Mouse (Mus musculus): ENCODE data around the gene Jhy. TPM values are rescaled to one million over a fixed set of nuclear protein-coding genes. Genes with fewer than 3 reads are reported as not detected.

Jhy gene
- total RNA-seq, 1 experiment: not detected

DNA sequence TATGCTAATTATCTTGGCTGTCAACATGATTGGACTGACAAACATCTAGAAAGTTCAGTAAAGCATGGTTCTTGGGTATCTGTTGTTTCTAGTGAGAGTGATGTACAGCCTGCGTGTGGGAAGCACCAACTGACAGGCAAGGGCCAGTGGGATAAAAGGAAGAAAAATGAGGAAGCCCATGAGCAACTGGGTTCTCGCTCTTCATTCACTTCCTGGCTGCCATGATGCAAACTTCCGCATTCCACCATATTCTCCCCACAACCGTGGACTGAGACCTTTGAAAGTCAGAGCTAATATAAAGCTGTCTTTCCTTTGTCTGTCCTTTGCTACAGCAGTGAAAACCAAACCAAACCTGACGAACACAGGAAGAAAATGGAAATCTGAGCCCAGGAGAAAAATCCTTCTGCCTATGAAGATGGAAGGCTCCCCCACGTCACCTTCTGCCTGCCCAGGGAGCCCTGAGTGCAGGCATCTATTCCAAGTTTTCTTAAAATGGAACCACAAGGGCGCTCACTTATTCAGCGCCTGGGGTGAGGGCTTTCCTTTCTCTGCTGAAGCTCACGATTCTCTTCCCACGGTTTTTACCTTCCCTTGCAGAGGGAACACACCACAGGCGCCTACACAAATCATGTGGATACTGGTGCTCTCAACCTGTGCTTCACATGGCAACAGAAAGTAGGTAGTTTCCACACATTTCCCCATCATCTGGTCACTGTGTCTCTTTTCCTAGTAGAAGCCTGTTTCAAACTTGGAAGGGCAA is 10.3 kb upstream of the Jhy start:
- Histone ChIP-seq H3K36me3 (ENCODE audit: control insufficient read depth, insufficient read depth, low read length, poor library complexity, severe bottlenecking) (no peaks in the 10 kb centered on the region), H3K4me3 (ENCODE audit: insufficient read depth in 1 of 2, low read depth in 1 of 2, low read length in 2 of 2, poor library complexity in 1 of 2, severe bottlenecking in 1 of 2) (no peak overlapping the region), H3K9ac (ENCODE audit: insufficient read depth, low read depth, low read length, poor library complexity, severe bottlenecking) (no peak overlapping the region), H3K27ac (ENCODE audit: insufficient read depth, low read depth, low read length, poor library complexity, severe bottlenecking) (no peak overlapping the region), H3K9me3 (ENCODE audit: control insufficient read depth, insufficient read depth, low read depth, low read length) (no peaks in the 10 kb centered on the region), H3K4me1 (ENCODE audit: control insufficient read depth in 2 of 2, insufficient read depth in 2 of 2, low read length in 2 of 2, poor library complexity in 1 of 2) (no peaks in the 10 kb centered on the region)
- in situ Hi-C loops (cut with MboI; ENCODE audit: low sequenced_read_pairs in 2 of 2, unreplicated experiment in 2 of 2): no loop called here
- no peak for DNase-seq (ENCODE audit: low read depth, low spot score)
- TF ChIP-seq CHD2 (IDR thresholded peaks at IDR 0.05; ENCODE audit: low read depth, low read length): no peak
- TF ChIP-seq HCFC1 (IDR thresholded peaks at IDR 0.05; ENCODE audit: borderline replicate concordance, insufficient read depth, low read length): no peak
- no peak for TF ChIP-seq ZC3H11A (IDR thresholded peaks at IDR 0.05; ENCODE audit: borderline replicate concordance, low read depth, low read length)
- no peak for TF ChIP-seq ZNF384 (IDR thresholded peaks at IDR 0.05; ENCODE audit: low read depth, low read length)
- TF ChIP-seq MAFK (IDR thresholded peaks at IDR 0.05; ENCODE audit: insufficient read depth, low read depth, low read length): no peak

DNA sequence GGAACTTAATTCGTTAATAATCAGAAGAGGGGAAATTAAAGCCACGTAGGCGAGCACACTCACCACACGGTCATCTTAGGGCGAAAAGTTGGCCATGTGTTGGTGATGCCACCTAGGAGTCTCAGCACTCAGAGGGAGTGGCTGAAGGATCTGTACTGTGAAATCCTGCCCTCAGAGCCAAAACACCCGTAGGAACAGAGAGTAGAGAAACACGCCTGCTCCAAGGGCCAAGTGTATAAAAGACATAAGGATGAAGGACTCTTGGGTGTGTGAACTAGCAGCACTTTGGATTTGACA is 448 bp upstream of the Jhy start:
- no peak overlapping the region for H3K9ac ChIP-seq (ENCODE audit: insufficient read depth, low read depth, low read length, poor library complexity, severe bottlenecking)
- H3K36me3 ChIP-seq (ENCODE audit: control insufficient read depth, insufficient read depth, low read length, poor library complexity, severe bottlenecking): no peaks in the 10 kb centered on the region
- no peaks in the 10 kb centered on the region; a peak in 1 of 4 replicates for H3K4me1 ChIP-seq (ENCODE audit: control insufficient read depth in 2 of 2, insufficient read depth in 2 of 2, low read length in 2 of 2, poor library complexity in 1 of 2)
- H3K4me3 ChIP-seq (ENCODE audit: insufficient read depth in 1 of 2, low read depth in 1 of 2, low read length in 2 of 2, poor library complexity in 1 of 2, severe bottlenecking in 1 of 2): peak overlapping the region; percentile 62 to 68
- no peak for TF ChIP-seq CHD2 (IDR thresholded peaks at IDR 0.05; ENCODE audit: low read depth, low read length)
- in situ Hi-C loops (cut with MboI; ENCODE audit: low sequenced_read_pairs in 2 of 2, unreplicated experiment in 2 of 2): loop anchor here in 1 of 2 experiments (10.0 kb wide), 1 partner anchor 130 kb away; no protein-coding TSS in a partner anchor
- DNase-seq (ENCODE audit: low read depth, low spot score): no peak
- H3K9me3 ChIP-seq (ENCODE audit: control insufficient read depth, insufficient read depth, low read depth, low read length): no peaks in the 10 kb centered on the region
- H3K27ac ChIP-seq (ENCODE audit: insufficient read depth, low read depth, low read length, poor library complexity, severe bottlenecking): no peak overlapping the region

DNA sequence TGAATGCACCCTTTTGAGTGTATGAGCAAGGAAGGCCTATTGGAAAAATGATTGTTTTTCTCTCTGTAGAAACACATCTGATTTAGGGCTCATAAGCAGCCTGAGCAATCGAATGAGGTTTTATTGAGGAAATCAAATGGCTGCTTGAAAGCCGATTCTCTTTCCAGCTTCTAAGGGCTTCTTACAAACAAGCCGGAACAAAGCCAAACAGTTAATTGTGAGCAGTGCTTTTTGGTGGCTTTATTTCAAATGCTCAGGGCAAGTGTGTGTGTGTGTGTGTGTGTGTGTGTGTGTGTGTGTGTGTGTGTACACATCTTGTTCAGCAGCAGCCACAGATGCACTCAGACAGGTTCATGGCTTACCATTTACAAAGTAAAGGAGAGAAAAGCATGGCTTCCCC is 2.5 kb downstream of the Jhy start:
- TF ChIP-seq MAFK (IDR thresholded peaks at IDR 0.05; ENCODE audit: insufficient read depth, low read depth, low read length) (no peak), ZNF384 (IDR thresholded peaks at IDR 0.05; ENCODE audit: low read depth, low read length) (no peak), CHD2 (IDR thresholded peaks at IDR 0.05; ENCODE audit: low read depth, low read length) (no peak), HCFC1 (IDR thresholded peaks at IDR 0.05; ENCODE audit: borderline replicate concordance, insufficient read depth, low read length) (no peak), ZC3H11A (IDR thresholded peaks at IDR 0.05; ENCODE audit: borderline replicate concordance, low read depth, low read length) (no peak)
- in situ Hi-C loops (cut with MboI; ENCODE audit: low sequenced_read_pairs in 2 of 2, unreplicated experiment in 2 of 2): loop anchor here in 1 of 2 experiments (10.0 kb wide), 1 partner anchor 127 kb away; no protein-coding TSS in a partner anchor
- no peaks in the 10 kb centered on the region; a peak in 1 of 4 replicates for H3K4me1 ChIP-seq (ENCODE audit: control insufficient read depth in 2 of 2, insufficient read depth in 2 of 2, low read length in 2 of 2, poor library complexity in 1 of 2)
- no peak overlapping the region for H3K27ac ChIP-seq (ENCODE audit: insufficient read depth, low read depth, low read length, poor library complexity, severe bottlenecking)
- H3K9ac ChIP-seq (ENCODE audit: insufficient read depth, low read depth, low read length, poor library complexity, severe bottlenecking): no peak overlapping the region
- no peaks in the 10 kb centered on the region for H3K9me3 ChIP-seq (ENCODE audit: control insufficient read depth, insufficient read depth, low read depth, low read length)
- DNase-seq (ENCODE audit: low read depth, low spot score): no peak
- H3K4me3 ChIP-seq (ENCODE audit: insufficient read depth in 1 of 2, low read depth in 1 of 2, low read length in 2 of 2, poor library complexity in 1 of 2, severe bottlenecking in 1 of 2): no peak overlapping the region
- no peaks in the 10 kb centered on the region for H3K36me3 ChIP-seq (ENCODE audit: control insufficient read depth, insufficient read depth, low read length, poor library complexity, severe bottlenecking)

DNA sequence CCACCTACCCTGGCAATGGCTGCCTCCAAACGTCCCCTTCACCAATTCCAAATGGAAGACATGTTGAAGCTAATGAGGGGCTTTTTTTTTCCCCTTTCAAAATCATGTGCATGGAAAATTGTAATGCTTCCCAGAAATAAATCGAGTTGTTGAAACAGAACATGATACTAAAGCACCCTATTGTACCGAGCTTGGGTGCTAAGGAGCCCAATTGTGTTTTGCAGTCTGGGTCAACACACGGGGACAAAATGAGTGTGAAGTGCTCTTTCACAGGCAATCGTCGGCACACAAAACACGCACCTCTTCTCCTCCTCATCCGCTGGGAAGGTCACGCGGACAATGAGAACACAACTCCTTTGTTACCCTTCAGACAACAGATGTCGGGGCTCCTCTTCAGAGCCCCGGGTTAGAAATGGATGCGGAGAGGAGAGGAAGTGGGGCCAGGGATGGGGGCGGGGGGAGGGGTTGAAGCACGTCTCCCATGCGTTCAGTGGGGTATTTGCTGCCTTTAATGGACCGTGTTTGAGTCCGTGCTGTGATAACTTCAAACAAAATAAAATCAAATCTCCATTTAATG is 14.8 kb downstream of the Jhy start:
- in situ Hi-C loops (cut with MboI; ENCODE audit: low sequenced_read_pairs in 2 of 2, unreplicated experiment in 2 of 2): no loop called here
- H3K4me1 ChIP-seq (ENCODE audit: control insufficient read depth in 2 of 2, insufficient read depth in 2 of 2, low read length in 2 of 2, poor library complexity in 1 of 2): peaks cover 0 to 1% of the 10 kb centered on the region in 2 experiments; a peak in 1 of 4 replicates
- no peaks in the 10 kb centered on the region for H3K36me3 ChIP-seq (ENCODE audit: control insufficient read depth, insufficient read depth, low read length, poor library complexity, severe bottlenecking)
- no peak overlapping the region for H3K9ac ChIP-seq (ENCODE audit: insufficient read depth, low read depth, low read length, poor library complexity, severe bottlenecking)
- TF ChIP-seq HCFC1 (IDR thresholded peaks at IDR 0.05; ENCODE audit: borderline replicate concordance, insufficient read depth, low read length): no peak
- DNase-seq (ENCODE audit: low read depth, low spot score): no peak
- H3K9me3 ChIP-seq (ENCODE audit: control insufficient read depth, insufficient read depth, low read depth, low read length): no peaks in the 10 kb centered on the region
- no peak overlapping the region for H3K4me3 ChIP-seq (ENCODE audit: insufficient read depth in 1 of 2, low read depth in 1 of 2, low read length in 2 of 2, poor library complexity in 1 of 2, severe bottlenecking in 1 of 2)
- no peak overlapping the region for H3K27ac ChIP-seq (ENCODE audit: insufficient read depth, low read depth, low read length, poor library complexity, severe bottlenecking)

DNA sequence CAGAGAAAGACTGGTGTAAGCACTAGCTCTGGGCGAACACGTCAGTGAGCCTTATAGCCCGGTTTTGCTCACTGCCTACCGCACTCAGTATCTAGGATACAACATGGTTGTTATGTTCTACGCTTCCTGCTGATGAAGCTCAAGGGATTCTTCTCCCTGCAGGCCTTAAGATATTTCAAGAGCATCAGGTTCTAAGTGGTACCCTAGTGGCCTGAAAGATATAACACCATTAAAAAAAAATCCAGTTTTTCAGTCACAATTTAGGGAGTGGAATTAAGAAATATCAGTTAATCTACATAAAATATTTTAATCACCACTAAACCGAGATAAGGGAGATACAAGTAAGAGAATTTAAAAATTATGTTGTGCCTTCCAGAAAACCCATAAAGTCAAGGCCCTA is 15.4 kb downstream of the Jhy start:
- Histone ChIP-seq H3K9me3 (ENCODE audit: control insufficient read depth, insufficient read depth, low read depth, low read length) (no peaks in the 10 kb centered on the region), H3K4me1 (ENCODE audit: control insufficient read depth in 2 of 2, insufficient read depth in 2 of 2, low read length in 2 of 2, poor library complexity in 1 of 2) (peaks cover 0 to 1% of the 10 kb centered on the region in 2 experiments; a peak in 1 of 4 replicates), H3K36me3 (ENCODE audit: control insufficient read depth, insufficient read depth, low read length, poor library complexity, severe bottlenecking) (no peaks in the 10 kb centered on the region), H3K27ac (ENCODE audit: insufficient read depth, low read depth, low read length, poor library complexity, severe bottlenecking) (no peak overlapping the region), H3K4me3 (ENCODE audit: insufficient read depth in 1 of 2, low read depth in 1 of 2, low read length in 2 of 2, poor library complexity in 1 of 2, severe bottlenecking in 1 of 2) (no peak overlapping the region), H3K9ac (ENCODE audit: insufficient read depth, low read depth, low read length, poor library complexity, severe bottlenecking) (no peak overlapping the region)
- in situ Hi-C loops (cut with MboI; ENCODE audit: low sequenced_read_pairs in 2 of 2, unreplicated experiment in 2 of 2): no loop called here
- no peak for DNase-seq (ENCODE audit: low read depth, low spot score)
- TF ChIP-seq CHD2 (IDR thresholded peaks at IDR 0.05; ENCODE audit: low read depth, low read length): no peak
- no peak for TF ChIP-seq ZC3H11A (IDR thresholded peaks at IDR 0.05; ENCODE audit: borderline replicate concordance, low read depth, low read length)
- no peak for TF ChIP-seq HCFC1 (IDR thresholded peaks at IDR 0.05; ENCODE audit: borderline replicate concordance, insufficient read depth, low read length)
